Mouse (Mus musculus) thymus, adult 2 months (tissue): Measurements from ENCODE around the gene Cdh13.

Source experiments
- CTCF ChIP-seq: fragments of 200-500 bp; IDR thresholded peaks from 2 replicates; pipeline ENCODE4 v1.5.1; 2012; ENCODE audit warnings: mild to moderate bottlenecking, control low read depth, low read length, moderate library complexity, borderline replicate concordance; ENCODE audit not compliant: control insufficient read depth, poor library complexity, insufficient read depth; ENCODE audit errors: extremely low read depth
- POLR2A ChIP-seq: fragments of 200-500 bp; IDR thresholded peaks from 2 replicates; pipeline ENCODE4 v1.6.1; 2012; ENCODE audit warnings: mild to moderate bottlenecking, low read length, control low read depth, moderate library complexity; ENCODE audit not compliant: control insufficient read depth, poor library complexity, insufficient read depth; ENCODE audit errors: extremely low read depth

DNA sequence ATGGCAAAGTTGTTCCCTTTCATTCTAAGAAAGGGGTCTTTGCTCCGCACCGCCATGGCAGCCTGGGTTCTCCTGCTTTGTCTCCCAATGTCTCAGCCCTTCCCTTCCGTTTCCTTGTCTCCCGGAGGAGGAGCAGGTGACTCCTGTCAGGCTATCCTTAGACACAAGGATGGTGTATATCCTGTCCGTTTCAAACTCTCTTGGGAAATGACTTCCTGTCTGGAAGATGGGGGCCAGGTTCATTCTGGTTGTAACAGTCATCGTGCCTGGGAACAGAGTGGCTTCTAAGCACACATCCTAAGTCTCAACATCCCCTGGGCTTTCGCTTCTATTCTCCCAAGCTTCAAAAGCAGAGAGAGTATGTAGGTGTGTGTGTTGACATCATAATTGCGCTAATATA is 571.1 kb downstream of the Cdh13 start:
- no peak for TF ChIP-seq POLR2A
- no peak for TF ChIP-seq CTCF
